Mouse (Mus musculus) embryonic fibroblast, embryonic 13.5 days (primary cell): Measurements from ENCODE around the gene Raver2. TPM values are rescaled to one million over a fixed set of nuclear protein-coding genes. Genes with fewer than 3 reads are reported as not detected.

ENCODE experiments used
- H3K27ac ChIP-seq: 2 replicates; pipeline ENCODE4 v1.5.1; 2012; ENCODE audit warnings: low read length, control low read depth, inconsistent platforms; ENCODE audit not compliant: insufficient read depth
- H3K4me1 ChIP-seq: 2 replicates; pipeline ENCODE4 v1.6.1; 2011; ENCODE audit warnings: low read length; ENCODE audit not compliant: control insufficient read depth, insufficient read depth
- H3K4me3 ChIP-seq: 2 replicates; pipeline ENCODE4 v1.5.1; 2011; ENCODE audit warnings: mild to moderate bottlenecking, control low read depth, low read length; ENCODE audit not compliant: insufficient read depth
- CTCF ChIP-seq: IDR thresholded peaks from 2 replicates; pipeline ENCODE4 v1.5.1; 2011; ENCODE audit warnings: mild to moderate bottlenecking, control low read depth, low read length, moderate library complexity, borderline replicate concordance; ENCODE audit not compliant: insufficient read depth
- POLR2A ChIP-seq: IDR thresholded peaks from 2 replicates; pipeline ENCODE4 v1.6.1; 2011; ENCODE audit warnings: low read depth, mild to moderate bottlenecking, control low read depth, low read length, moderate library complexity
- polyA plus RNA-seq: library from polyadenylated mRNA; stranded (reverse); fragments of >200 nt; gene quantifications from 2 replicates; pipeline ENCODE4 v1.2.4, GENCODE M21; 2011; ENCODE audit warnings: low read depth; ENCODE audit not compliant: missing spikeins, insufficient read length

Gene Raver2
- 1.3 and 3.8 TPM in 2 replicates for polyA plus RNA-seq

GRCm38 (mm10) chr4:101068786-101069153 lies at the start of gene Raver2:
Gene Raver2 (plus strand): TSS chr4:101068983.
- Histone ChIP-seq H3K4me1 (no peaks in the 10 kb centered on the region), H3K4me3 (peak within 1 kb of the TSS; percentile 47), H3K27ac (no peak within 1 kb of the TSS)
- TF ChIP-seq POLR2A (no peak), CTCF (no peak)

- H3K4me1 ChIP-seq, result no peaks in the 10 kb centered on the region
Measured at GRCm38 (mm10) chr4:101020596-101020995, 48.2 kb upstream of the Raver2 start, which contains the start of gene Gm10577. Gene Gm10577 (minus strand): TSS chr4:101020696.

GRCm38 (mm10) chr4:101026566-101026965 lies 42.2 kb upstream of the Raver2 start:
- no peak overlapping the region for H3K27ac ChIP-seq
- no peaks in the 10 kb centered on the region for H3K4me1 ChIP-seq
- TF ChIP-seq POLR2A (no peak), CTCF (no peak)
- no peak overlapping the region for H3K4me3 ChIP-seq

More at GRCm38 (mm10) chr4:101020596-101020995, 48.2 kb upstream of the Raver2 start, which contains the start of gene Gm10577:
- TF ChIP-seq CTCF, result no peak
- TF ChIP-seq POLR2A, result no peak
- no peak within 1 kb of the TSS for H3K27ac ChIP-seq
- H3K4me3 ChIP-seq, result no peak within 1 kb of the TSS

- TF ChIP-seq CTCF (no peak), POLR2A (no peak)
- H3K4me3 ChIP-seq, result no peak overlapping the region
- H3K4me1 ChIP-seq, result no peaks in the 10 kb centered on the region
- H3K27ac ChIP-seq, result no peak overlapping the region
Measured at GRCm38 (mm10) chr4:101026995-101027394, 41.8 kb upstream of the Raver2 start.

GRCm38 (mm10) chr4:101027852-101028411 lies 40.9 kb upstream of the Raver2 start:
- H3K27ac ChIP-seq, result no peak overlapping the region
- H3K4me1 ChIP-seq, result no peaks in the 10 kb centered on the region
- no peak overlapping the region for H3K4me3 ChIP-seq
- TF ChIP-seq POLR2A (no peak), CTCF (no peak)

GRCm38 (mm10) chr4:101033047-101033446 lies 35.7 kb upstream of the Raver2 start:
- H3K4me3 ChIP-seq, result no peak overlapping the region
- H3K4me1 ChIP-seq, result no peaks in the 10 kb centered on the region
- TF ChIP-seq POLR2A, result no peak
- no peak for TF ChIP-seq CTCF
- no peak overlapping the region for H3K27ac ChIP-seq

DNA sequence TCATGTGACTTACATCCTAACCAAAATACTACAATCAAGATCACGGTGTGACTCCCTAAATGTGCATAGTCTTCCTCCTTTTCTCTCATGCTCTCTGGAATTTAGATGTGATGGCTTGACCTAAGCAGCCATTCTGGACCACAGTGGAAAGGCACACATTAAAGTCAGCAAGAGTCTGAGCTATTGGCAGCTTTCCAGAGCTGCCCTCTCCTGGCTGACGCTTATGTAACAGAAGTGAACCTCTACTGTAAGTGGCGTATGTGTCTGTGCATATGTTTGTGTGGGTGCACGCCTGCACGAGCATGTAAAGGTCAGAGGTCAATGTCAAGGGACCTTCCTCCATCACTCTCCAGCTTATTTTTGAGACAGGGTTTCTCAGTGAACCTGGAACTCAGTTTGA lies 33.7 kb upstream of the Raver2 start:
- Histone ChIP-seq H3K4me3 (no peak overlapping the region), H3K27ac (no peak overlapping the region), H3K4me1 (no peaks in the 10 kb centered on the region)
- TF ChIP-seq CTCF, result no peak
- TF ChIP-seq POLR2A, result no peak

- no peak for TF ChIP-seq POLR2A
- Histone ChIP-seq H3K4me1 (no peaks in the 10 kb centered on the region), H3K4me3 (no peak overlapping the region), H3K27ac (no peak overlapping the region)
Measured at GRCm38 (mm10) chr4:101037156-101037555, 31.6 kb upstream of the Raver2 start.

DNA sequence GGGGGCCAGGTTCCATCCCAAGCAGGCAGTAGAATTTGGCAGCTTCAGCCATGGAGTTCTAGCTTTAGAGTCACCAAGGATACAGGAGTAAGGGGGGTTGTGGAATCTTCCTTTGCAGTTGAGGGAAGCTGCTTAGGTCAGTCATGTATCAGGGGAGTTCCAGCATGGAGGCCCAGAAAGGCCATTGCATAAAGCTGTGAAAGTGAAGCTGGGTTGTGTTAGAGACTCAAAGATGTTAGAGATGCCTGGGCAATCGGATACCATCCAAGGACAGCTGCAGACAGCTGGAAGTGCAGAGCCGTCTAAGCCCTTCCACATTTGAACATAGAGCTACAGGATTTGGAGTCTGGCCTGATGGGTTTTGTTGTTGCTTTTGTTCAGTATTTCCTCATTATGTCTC lies 25.1 kb upstream of the Raver2 start:
- H3K4me1 ChIP-seq, result no peaks in the 10 kb centered on the region
- TF ChIP-seq CTCF (no peak), POLR2A (no peak)
- H3K27ac ChIP-seq, result no peak overlapping the region
- no peak overlapping the region for H3K4me3 ChIP-seq

DNA sequence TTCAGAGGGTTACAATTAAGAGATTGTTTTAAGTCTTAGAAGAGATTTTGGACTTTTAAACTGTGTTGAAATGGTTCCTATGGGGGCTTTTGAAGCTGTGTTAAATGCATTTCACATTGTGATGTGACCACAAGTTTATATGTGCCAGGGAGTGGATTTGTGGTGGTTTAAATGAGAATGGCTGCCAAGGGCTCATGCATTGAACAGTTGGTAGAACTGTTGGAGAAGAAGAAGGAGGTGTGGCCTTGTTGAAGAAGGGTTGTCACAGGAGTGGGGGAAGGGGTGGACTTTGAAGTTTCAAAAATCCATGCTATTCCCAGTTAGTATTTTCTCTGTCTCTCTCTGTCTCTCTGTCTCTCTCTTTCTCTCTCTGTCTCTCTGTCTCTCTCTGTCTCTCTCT lies 24.6 kb upstream of the Raver2 start:
- no peak for TF ChIP-seq POLR2A
- no peak for TF ChIP-seq CTCF
- H3K4me3 ChIP-seq, result no peak overlapping the region

More for the DNA sequence above, 24.6 kb upstream of the Raver2 start:
- Histone ChIP-seq H3K4me1 (no peaks in the 10 kb centered on the region), H3K27ac (no peak overlapping the region)
